Mouse (Mus musculus) intestine, embryonic 15.5 days (tissue): ENCODE results near the gene Ppp6c. TPM values are rescaled to one million over a fixed set of nuclear protein-coding genes. Genes with fewer than 3 reads are reported as not detected.

ENCODE experiments used
- polyA plus RNA-seq: library from polyadenylated mRNA; unstranded; fragments of >200 nt; fragmentation: Nextera tagmentation; extraction: Ambion mirVana; gene quantifications from 2 replicates; pipeline ENCODE4 v1.2.1, GENCODE M21; 2015

Ppp6c gene
- polyA plus RNA-seq, 1 experiment from 2014 or later, result 75.5 TPM

Other genes with a start within 250 kb of the Ppp6c start
- gene Wdr38, start 229.0 kb downstream of the Ppp6c start, polyA plus RNA-seq, result 1.3 and 1.4 TPM in 2 replicates
- gene Arpc5l, start 221.1 kb downstream of the Ppp6c start, polyA plus RNA-seq, result 107 and 111 TPM in 2 replicates
- gene Rpl35, start 220.8 kb downstream of the Ppp6c start, polyA plus RNA-seq, result 888 and 1,051 TPM in 2 replicates
- gene Golga1, start 160.9 kb downstream of the Ppp6c start, polyA plus RNA-seq, result 28.5 and 28.9 TPM in 2 replicates
- gene Scai, start 35.7 kb downstream of the Ppp6c start, polyA plus RNA-seq, result 6.2 and 6.7 TPM in 2 replicates